Mouse (Mus musculus) CH12.LX (cell line): ENCODE measurements around the gene Fmo1. TPM values are rescaled to one million over a fixed set of nuclear protein-coding genes. Genes with fewer than 3 reads are reported as not detected.

Source experiments
- DNase-seq: peaks from one replicate; pipeline ENCODE4 v3.0.0-alpha.2; 2013; ENCODE audit errors: extremely low read depth
- H3K27ac ChIP-seq: 2 replicates; pipeline ENCODE4 v1.5.1; 2012; ENCODE audit warnings: low read depth, mild to moderate bottlenecking, control low read depth, moderate library complexity; ENCODE audit not compliant: insufficient read depth
- H3K27me3 ChIP-seq: replicated peaks from 2 replicates; pipeline ENCODE3; 2012; ENCODE audit warnings: inconsistent platforms
- H3K36me3 ChIP-seq, 2 experiments: replicated peaks in 1 of 2; 2 replicates each; pipeline versions ENCODE3 to v1.6.1; 2012; ENCODE audit warnings: inconsistent platforms in 1 of 2, low read length in 1 of 2, mild to moderate bottlenecking in 1 of 2, mixed read lengths in 1 of 2, moderate library complexity in 1 of 2; ENCODE audit not compliant: control insufficient read depth in 1 of 2, insufficient read depth in 1 of 2
- H3K4me1 ChIP-seq, 2 experiments: 2 replicates each; pipeline ENCODE4 v1.6.1; 2012; ENCODE audit warnings: inconsistent platforms in 1 of 2, moderate library complexity in 1 of 2; ENCODE audit not compliant: insufficient read depth in 2 of 2, control insufficient read depth in 1 of 2
- H3K4me2 ChIP-seq: 2 replicates; pipeline ENCODE4 v1.6.1; 2012; ENCODE audit warnings: low read depth, mild to moderate bottlenecking, control low read depth; ENCODE audit not compliant: poor library complexity, insufficient read depth, severe bottlenecking
- H3K4me3 ChIP-seq, 3 experiments: fragments of 150-350 bp in 1 of 3; sonication (generic) in 1 of 3; replicated peaks in 1 of 3; 2 replicates each; pipeline versions ENCODE3 to v1.5.1; 2011 to 2012; ENCODE audit warnings: low read depth in 2 of 3, low read length in 2 of 3, mild to moderate bottlenecking in 2 of 3, moderate library complexity in 2 of 3, control low read depth in 1 of 3, improper control_type of control experiment in 1 of 3, inconsistent platforms in 1 of 3, mixed read lengths in 1 of 3; ENCODE audit not compliant: poor library complexity in 1 of 3
- H3K79me2 ChIP-seq: replicated peaks from 2 replicates; pipeline ENCODE4 v1.6.1; 2012; ENCODE audit warnings: mild to moderate bottlenecking, moderate library complexity; ENCODE audit not compliant: control insufficient read depth, poor library complexity, insufficient read depth, severe bottlenecking; ENCODE audit errors: extremely low read depth
- H3K9ac ChIP-seq: 2 replicates; pipeline ENCODE4 v1.6.1; 2012; ENCODE audit warnings: low read depth, mild to moderate bottlenecking, control low read depth, moderate library complexity; ENCODE audit not compliant: insufficient read depth
- H3K9me3 ChIP-seq: replicated peaks from 2 replicates; pipeline ENCODE3; 2012; ENCODE audit warnings: low read length, inconsistent platforms, mixed read lengths
- CHD2 ChIP-seq: IDR thresholded peaks from 2 replicates; pipeline ENCODE4 v1.6.1; 2011; ENCODE audit warnings: low read length, improper control_type of control experiment
- CTCF ChIP-seq, 2 experiments: IDR thresholded peaks in 1 of 2; conservative IDR thresholded peaks in 1 of 2; 2 replicates each; pipeline ENCODE4 v1.5.1; 2011 to 2012; ENCODE audit warnings: low read depth in 2 of 2, low read length in 2 of 2, improper control_type of control experiment in 1 of 2, inconsistent platforms in 1 of 2, mild to moderate bottlenecking in 1 of 2, moderate library complexity in 1 of 2
- ELF1 ChIP-seq: IDR thresholded peaks from 2 replicates; pipeline ENCODE4 v1.6.1; 2014; ENCODE audit warnings: low read depth, mild to moderate bottlenecking, inconsistent platforms, low read length, improper control_type of control experiment
- ETS1 ChIP-seq: conservative IDR thresholded peaks from 2 replicates; pipeline ENCODE4 v1.6.1; 2012; ENCODE audit warnings: low read depth, mild to moderate bottlenecking, inconsistent platforms, low read length, improper control_type of control experiment, moderate library complexity
- GABPA ChIP-seq: IDR thresholded peaks from 2 replicates; pipeline ENCODE4 v1.6.1; 2012; ENCODE audit warnings: low read depth, low read length, improper control_type of control experiment, inconsistent platforms; ENCODE audit not compliant: insufficient replicate concordance
- IRF4 ChIP-seq: IDR thresholded peaks from 2 replicates; pipeline ENCODE4 v1.6.1; 2014; ENCODE audit warnings: low read depth, mild to moderate bottlenecking, inconsistent platforms, low read length, improper control_type of control experiment
- JUN ChIP-seq: IDR thresholded peaks from 2 replicates; pipeline ENCODE4 v1.6.1; 2011; ENCODE audit warnings: low read depth, mild to moderate bottlenecking, low read length, improper control_type of control experiment, moderate library complexity; ENCODE audit not compliant: insufficient read depth
- KAT2A ChIP-seq: IDR thresholded peaks from 2 replicates; pipeline ENCODE4 v1.6.1; 2012; ENCODE audit warnings: low read length, improper control_type of control experiment, inconsistent platforms; ENCODE audit not compliant: insufficient replicate concordance
- MAFK ChIP-seq: IDR thresholded peaks from 2 replicates; pipeline ENCODE4 v1.6.1; 2011; ENCODE audit warnings: low read length, improper control_type of control experiment; ENCODE audit not compliant: insufficient replicate concordance
- MAZ ChIP-seq: IDR thresholded peaks from 2 replicates; pipeline ENCODE4 v1.6.1; 2012; ENCODE audit warnings: low read depth, mild to moderate bottlenecking, inconsistent platforms, low read length, improper control_type of control experiment, moderate library complexity
- MEF2A ChIP-seq: IDR thresholded peaks from 2 replicates; pipeline ENCODE4 v1.6.1; 2014; ENCODE audit warnings: low read depth, mild to moderate bottlenecking, inconsistent platforms, low read length, improper control_type of control experiment, borderline replicate concordance
- MXI1 ChIP-seq: IDR thresholded peaks from 2 replicates; pipeline ENCODE4 v1.6.1; 2011; ENCODE audit warnings: mild to moderate bottlenecking, low read depth, low read length, improper control_type of control experiment
- NRF1 ChIP-seq: IDR thresholded peaks from 2 replicates; pipeline ENCODE4 v1.6.1; 2014; ENCODE audit warnings: low read depth, mild to moderate bottlenecking, inconsistent platforms, low read length, improper control_type of control experiment, moderate library complexity
- POLR2AphosphoS2 ChIP-seq: IDR thresholded peaks from 2 replicates; pipeline ENCODE4 v1.6.1; 2011; ENCODE audit warnings: low read depth, low read length, improper control_type of control experiment
- RAD21 ChIP-seq: IDR thresholded peaks from 2 replicates; pipeline ENCODE4 v1.6.1; 2011; ENCODE audit warnings: low read depth, mild to moderate bottlenecking, low read length, improper control_type of control experiment, moderate library complexity
- SMC3 ChIP-seq: IDR thresholded peaks from 2 replicates; pipeline ENCODE4 v1.6.1; 2011; ENCODE audit warnings: low read depth, low read length, improper control_type of control experiment
- TCF12 ChIP-seq: IDR thresholded peaks from 2 replicates; pipeline ENCODE4 v1.6.1; 2014; ENCODE audit warnings: low read depth, mild to moderate bottlenecking, inconsistent platforms, low read length, improper control_type of control experiment
- USF2 ChIP-seq: conservative IDR thresholded peaks from 2 replicates; pipeline ENCODE4 v1.6.1; 2011; ENCODE audit warnings: low read depth, low read length, improper control_type of control experiment
- ZC3H11A ChIP-seq: IDR thresholded peaks from 2 replicates; pipeline ENCODE4 v1.6.1; 2012; ENCODE audit warnings: low read depth, mild to moderate bottlenecking, inconsistent platforms, low read length, improper control_type of control experiment
- ZMIZ1 ChIP-seq: IDR thresholded peaks from 2 replicates; pipeline ENCODE4 v1.6.1; 2012; ENCODE audit warnings: low read depth, mild to moderate bottlenecking, inconsistent platforms, low read length, improper control_type of control experiment
- ZNF384 ChIP-seq: IDR thresholded peaks from 2 replicates; pipeline ENCODE4 v1.6.1; 2012; ENCODE audit warnings: low read depth, low read length, improper control_type of control experiment, inconsistent platforms
- dilution Hi-C: fragments of 300-500 bp; cut with MboI; formaldehyde crosslinking; loops from 2 replicates; pipeline ENCODE4 v1.14.3; 2020; ENCODE audit warnings: low sequenced_read_pairs; ENCODE audit not compliant: extremely low pct_unique_long_range_greater_than_20kb, extremely low pct_ligation_motif_present
- in situ Hi-C: fragments of 300-500 bp; cut with MboI; formaldehyde crosslinking; loops from 3 replicates; pipeline ENCODE4 v1.14.3; 2019; ENCODE audit warnings: low sequenced_read_pairs, low pct_ligation_motif_present, low pct_unique_long_range_greater_than_20kb, mixed read lengths
- polyA plus RNA-seq: library from polyadenylated mRNA; unstranded; fragments of >175 nt; gene quantifications from 2 replicates; pipeline ENCODE4 v1.2.1, GENCODE M21; 2012; ENCODE audit warnings: low read depth; ENCODE audit not compliant: insufficient read length
- total RNA-seq, 2 experiments: library from RNA; depleted of rRNA; stranded (reverse); fragments of 300-350 nt in 1 of 2; fragments of >200 nt in 1 of 2; gene quantifications; 2 replicates each; pipeline ENCODE4 v1.2.3; 2012 to 2014

Gene Fmo1
- total and polyA plus RNA-seq, 3 experiments, result not detected

DNA sequence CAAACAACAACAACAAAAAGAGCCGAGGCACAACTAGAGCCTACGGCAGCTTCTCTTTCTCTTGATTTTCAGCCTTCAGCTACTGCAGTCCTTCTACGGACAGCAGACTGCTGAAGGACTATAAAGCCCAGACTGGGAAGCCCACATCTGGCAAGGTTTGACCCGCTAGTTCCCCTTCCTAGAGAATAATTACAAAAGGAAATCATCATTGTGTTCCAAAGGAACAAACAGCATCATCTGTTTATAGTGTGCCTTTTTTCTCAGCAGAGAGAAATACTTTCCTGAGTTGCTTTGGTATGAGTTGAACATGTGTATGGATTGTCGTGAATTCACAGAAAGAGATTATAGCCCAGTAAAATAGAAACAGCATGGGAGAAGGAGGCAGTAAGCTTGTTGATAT is 32.1 kb downstream of the Fmo1 start:
- Histone ChIP-seq H3K9me3 (no peaks in the 10 kb centered on the region), H3K9ac (no peak overlapping the region), H3K4me3 (no peak overlapping the region), H3K4me1 (no peaks in the 10 kb centered on the region), H3K27ac (no peak overlapping the region), H3K36me3 (no peaks in the 10 kb centered on the region), H3K4me2 (no peak overlapping the region), H3K27me3 (no peaks in the 10 kb centered on the region), H3K79me2 (no peaks in the 10 kb centered on the region)
- in situ Hi-C loops (no loop called here), dilution Hi-C loops (no loop called here)
- no peak for TF ChIP-seq MEF2A
- no peak for TF ChIP-seq CTCF (conservative IDR thresholded peaks at IDR 0.05 in 1 of 2, IDR thresholded peaks at IDR 0.05 in 1 of 2; ENCODE audit: low read depth in 2 of 2, low read length in 2 of 2)
- no peak for TF ChIP-seq ZNF384
- TF ChIP-seq USF2, result no peak
- TF ChIP-seq RAD21, result no peak
- TF ChIP-seq CHD2, result no peak
- no peak for TF ChIP-seq SMC3
- TF ChIP-seq ELF1, result no peak
- TF ChIP-seq KAT2A, result no peak
- TF ChIP-seq JUN, result no peak
- TF ChIP-seq MAFK, result no peak
- no peak for DNase-seq

DNA sequence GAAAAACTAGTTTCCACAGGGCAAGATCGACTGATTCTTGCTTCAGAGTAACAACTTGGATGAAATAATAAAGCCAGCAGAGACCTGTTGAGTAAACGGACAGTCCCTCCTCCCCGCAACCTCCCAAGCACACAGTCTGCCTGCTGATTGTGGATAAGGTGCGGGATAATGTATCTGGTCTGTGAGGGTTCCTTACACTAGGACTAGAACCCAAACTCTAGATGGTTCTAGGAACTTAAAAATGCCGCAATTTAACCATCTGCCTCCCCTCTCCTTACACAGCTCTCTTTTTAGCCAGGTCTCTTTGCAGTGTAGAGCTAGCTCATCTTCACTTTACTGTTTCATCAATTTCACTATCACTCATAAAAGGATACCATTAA is 33.8 kb downstream of the Fmo1 start:
- Histone ChIP-seq H3K4me1 (no peaks in the 10 kb centered on the region), H3K4me2 (no peak overlapping the region), H3K9ac (no peak overlapping the region), H3K9me3 (no peaks in the 10 kb centered on the region), H3K27ac (no peak overlapping the region), H3K27me3 (no peaks in the 10 kb centered on the region), H3K79me2 (no peaks in the 10 kb centered on the region), H3K4me3 (no peak overlapping the region), H3K36me3 (no peaks in the 10 kb centered on the region)
- in situ Hi-C loops (no loop called here), dilution Hi-C loops (no loop called here)
- DNase-seq, result no peak
- TF ChIP-seq MXI1 (no peak), ETS1 (no peak), USF2 (no peak), TCF12 (no peak), ZMIZ1 (no peak), MAZ (no peak), ZC3H11A (no peak), RAD21 (no peak), IRF4 (no peak), POLR2AphosphoS2 (no peak), GABPA (no peak), NRF1 (no peak)
